8 mouse cellular contexts compared by ENCODE assay signal in the genomic region with DNA sequence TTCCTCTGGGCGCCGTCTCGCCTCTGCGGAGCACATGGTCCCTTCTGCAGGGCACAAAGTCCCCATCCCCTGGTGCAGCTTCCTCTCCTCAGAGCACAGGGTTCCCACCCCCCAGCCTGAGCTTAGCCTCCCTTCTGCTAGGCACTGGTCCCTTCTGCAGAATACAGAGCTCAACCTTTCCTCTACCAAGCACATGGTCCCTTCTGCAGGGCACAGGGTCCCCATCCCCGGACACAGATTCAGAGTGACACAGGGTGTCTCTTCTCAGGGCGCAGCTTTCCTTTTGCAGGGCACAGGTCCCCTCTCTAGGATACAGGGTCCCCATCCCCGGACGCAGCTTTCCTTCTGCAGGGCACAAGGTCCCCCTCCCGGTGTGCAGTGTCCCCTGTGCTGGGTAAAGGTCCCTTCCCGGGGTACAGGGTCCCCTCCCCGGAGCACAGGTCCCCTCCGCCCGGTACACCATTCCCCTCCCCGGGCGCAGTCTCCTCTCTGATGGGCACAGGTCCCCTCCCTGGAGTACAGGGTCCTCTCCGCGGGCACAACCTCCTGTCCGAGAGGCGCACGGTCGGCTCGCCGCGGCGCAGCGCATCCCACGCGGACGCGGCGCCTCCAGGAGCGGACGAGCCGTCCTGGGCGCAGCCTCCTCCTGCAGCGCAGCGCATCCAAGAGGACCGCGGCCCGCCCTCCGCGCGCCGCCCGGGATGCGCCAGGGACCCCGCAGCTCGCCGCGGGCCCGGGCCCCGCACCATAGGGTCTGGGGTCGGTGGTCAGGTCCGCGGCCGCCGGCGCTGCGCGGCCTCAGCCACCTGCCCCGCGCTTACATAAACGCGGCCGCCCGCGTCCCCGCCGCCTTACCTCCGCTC. TPM values are rescaled to one million over a fixed set of nuclear protein-coding genes. Genes with fewer than 3 reads are reported as not detected.
DNase-seq lines count a peak whose midpoint lies in the region; ATAC-seq and TF ChIP-seq lines count a peak whose summit lies in the region.

No protein-coding gene starts in this region.

- H3K4me1 ChIP-seq in liver, adult 2 months (ENCODE audit: control insufficient read depth, insufficient read depth, low read length) = peaks cover 10% of the 10 kb centered on the region
- H3K4me1 ChIP-seq in embryonic facial prominence, embryonic 11.5 days (ENCODE audit: control insufficient read depth, insufficient read depth, low read length) = peaks cover 4% of the 10 kb centered on the region
- H3K4me1 ChIP-seq in liver, embryonic 15.5 days (replicated peaks) = peaks cover 19% of the 10 kb centered on the region
- H3K4me1 ChIP-seq in olfactory bulb, adult 2 months (ENCODE audit: control insufficient read depth, insufficient read depth, low read length) = peaks cover 17% of the 10 kb centered on the region

- TF ChIP-seq CTCF in liver, adult 2 months (IDR thresholded peaks at IDR 0.05; ENCODE audit: low read depth, low read length) = no peak
- TF ChIP-seq CTCF in olfactory bulb, adult 2 months (IDR thresholded peaks at IDR 0.05; ENCODE audit: insufficient read depth, low read depth, low read length) = no peak

- no peak for TF ChIP-seq POLR2A in liver, adult 2 months (IDR thresholded peaks at IDR 0.05; ENCODE audit: extremely low read depth, insufficient read depth, low read length)
- no peak for TF ChIP-seq POLR2A in olfactory bulb, adult 2 months (IDR thresholded peaks at IDR 0.05; ENCODE audit: insufficient read depth, low read depth, low read length)

- no peaks in the 10 kb centered on the region for H3K36me3 ChIP-seq in liver, adult 2 months (ENCODE audit: control insufficient read depth, insufficient read depth, low read length)
- no peaks in the 10 kb centered on the region for H3K36me3 ChIP-seq in embryonic facial prominence, embryonic 11.5 days (replicated peaks; ENCODE audit: control insufficient read depth, insufficient read depth, low read depth, low read length)
- no peaks in the 10 kb centered on the region for H3K36me3 ChIP-seq in liver, embryonic 15.5 days (replicated peaks)

- intact Hi-C loops in heart, postnatal 36 days (cut with DNase I) = loop anchor here (2.0 to 10.0 kb wide), 5 partner anchors 60 to 187 kb away; partner anchors contain the start of genes Gm49325, Pttg1ip and Sumo3

- under 1% methylated on average over 70 of the region's 70 CpGs for WGBS in liver, adult 2 months
- under 1% methylated on average over 50 of the region's 70 CpGs for WGBS in embryonic facial prominence, embryonic 11.5 days
- whole genome bisulfite sequencing in liver, embryonic 15.5 days (ENCODE audit: insufficient replicate concordance) = 2% methylated on average over 48 of the region's 70 CpGs
- WGBS in olfactory bulb, adult 2 months = 1% methylated on average over 70 of the region's 70 CpGs

- H3K79me2 ChIP-seq in liver, adult 2 months (ENCODE audit: control insufficient read depth, insufficient read depth, low read length) = peaks cover 22% of the 10 kb centered on the region

- H3K4me3 ChIP-seq in liver, adult 2 months (ENCODE audit: insufficient read depth, low read depth, low read length) = peak overlapping the region; percentile 96
- H3K4me3 ChIP-seq in embryonic facial prominence, embryonic 11.5 days (ENCODE audit: low read depth, low read length) = peak overlapping the region; percentile 78
- H3K4me3 ChIP-seq in liver, embryonic 15.5 days (replicated peaks) = peak overlapping the region; percentile 64
- H3K4me3 ChIP-seq in olfactory bulb, adult 2 months (ENCODE audit: insufficient read depth, low read depth, low read length) = peak overlapping the region; percentile 96

- H3K4me2 ChIP-seq in embryonic facial prominence, embryonic 11.5 days (ENCODE audit: low read depth, low read length) = peak overlapping the region; percentile 92
- H3K4me2 ChIP-seq in liver, embryonic 15.5 days = peak overlapping the region; percentile 88

- peak; percentile 66 for ATAC-seq in embryonic facial prominence, embryonic 11.5 days (replicated peaks; ENCODE audit: insufficient number of reproducible peaks, low FRiP score, low TSS enrichment, low read depth)
- peak; percentile 51 for ATAC-seq in liver, embryonic 15.5 days (ENCODE audit: insufficient read depth)

- H3K9ac ChIP-seq in liver, adult 2 months (ENCODE audit: low read depth, low read length) = peak overlapping the region; percentile 98
- peak overlapping the region; percentile 77 for H3K9ac ChIP-seq in embryonic facial prominence, embryonic 11.5 days (replicated peaks; ENCODE audit: low read length)
- peak overlapping the region; percentile 42; the same call in 1 of the 2 replicates for H3K9ac ChIP-seq in liver, embryonic 15.5 days

- H3K9me3 ChIP-seq in embryonic facial prominence, embryonic 11.5 days (replicated peaks; ENCODE audit: control insufficient read depth, low read length) = no peaks in the 10 kb centered on the region
- no peaks in the 10 kb centered on the region for H3K9me3 ChIP-seq in liver, embryonic 15.5 days (replicated peaks)

- no peaks in the 10 kb centered on the region for H3K27me3 ChIP-seq in liver, adult 2 months (ENCODE audit: control insufficient read depth, insufficient read depth, low read length)
- H3K27me3 ChIP-seq in embryonic facial prominence, embryonic 11.5 days (ENCODE audit: control insufficient read depth, insufficient read depth, low read length) = peaks cover 13% of the 10 kb centered on the region
- H3K27me3 ChIP-seq in liver, embryonic 15.5 days = peaks cover 48% of the 10 kb centered on the region

- H3K27ac ChIP-seq in liver, adult 2 months (replicated peaks; ENCODE audit: insufficient read depth, low read depth, low read length) = peak overlapping the region; percentile 54; the same call in 1 of the 2 replicates
- H3K27ac ChIP-seq in embryonic facial prominence, embryonic 11.5 days (replicated peaks; ENCODE audit: low read depth, low read length) = no peak overlapping the region
- no peak overlapping the region for H3K27ac ChIP-seq in liver, embryonic 15.5 days (replicated peaks)
- peak overlapping the region; percentile 29 for H3K27ac ChIP-seq in olfactory bulb, adult 2 months (ENCODE audit: insufficient read depth, low read depth, low read length)

- no peak for DNase-seq in liver, adult 2 months (ENCODE audit: extremely low read depth, low read depth, low spot score)
- no peak for DNase-seq in liver
- peak; percentile 19 for DNase-seq in adrenal gland, adult 2 months
- DNase-seq in embryonic facial prominence, embryonic 11.5 days (ENCODE audit: low spot score) = peak; percentile 46
- peak; percentile 35 to 41 for DNase-seq in heart, postnatal 36 days
- no peak for DNase-seq in ovary, postnatal 10 days (ENCODE audit: low spot score)

RNA-seq across cellular contexts. Expression of gene Adarb1, which starts 0.6 kb away (rescaled TPM):
- 10.4 and 12.2 TPM in 2 replicates for total RNA-seq in liver, adult 2 months (2014; rRNA removed)
- polyA plus RNA-seq in liver, adult 2 months (2012; rRNA removed) = 4.6 TPM in 2 replicates
- 10 to 100 TPM; 14.4 to 23.5 TPM for total RNA-seq in adrenal gland, adult 2 months (2021)
- 11.3 and 13.5 TPM in 2 replicates for polyA plus RNA-seq in adrenal gland, adult 2 months (2012; rRNA removed)
- polyA plus RNA-seq in embryonic facial prominence, embryonic 11.5 days (2014; fragmentation: Nextera tagmentation; extraction: Ambion mirVana) = 3.6 and 4.4 TPM in 2 replicates
- total RNA-seq in heart, postnatal 36 days (2021) = 10 to 100 TPM; 16.9 to 22.0 TPM
- polyA plus RNA-seq in liver, embryonic 15.5 days (2015; fragmentation: Nextera tagmentation; extraction: Ambion mirVana) = 1.2 and 1.6 TPM in 2 replicates
- 127 TPM in 1 of 2 replicates, not detected in the other for polyA plus RNA-seq in olfactory bulb, adult 2 months (2012; ENCODE audit: insufficient read depth, insufficient read length, low replicate concordance, missing spikeins)

Comparison
In these comparisons a context has a peak if more than half of its experiments do, and no peak if none do; other contexts are left out.
1. H3K27ac ChIP-seq: peak in liver, adult 2 months (single experiment) and olfactory bulb, adult 2 months (single experiment); none in embryonic facial prominence, embryonic 11.5 days (single experiment) and liver, embryonic 15.5 days (single experiment).
2. DNase-seq: peak in adrenal gland, adult 2 months (single experiment), embryonic facial prominence, embryonic 11.5 days (single experiment) and heart, postnatal 36 days (2 of 2); none in liver, adult 2 months (single experiment), liver (single experiment) and ovary, postnatal 10 days (single experiment).
3. H3K9ac ChIP-seq: peak in every context shown above with its lines; median percentile 98 in liver, adult 2 months; 77 in embryonic facial prominence, embryonic 11.5 days; 42 in liver, embryonic 15.5 days.
4. Peak in every context shown above with its lines, with median percentiles within 50 percentile points of each other: H3K4me3 ChIP-seq.